Mouse (Mus musculus) embryonic facial prominence, embryonic 15.5 days (tissue): Measurements from ENCODE around the gene Cln6. TPM values are rescaled to one million over a fixed set of nuclear protein-coding genes. Genes with fewer than 3 reads are reported as not detected.
"Not testable (repeated sequence)": the region's sequence is repeated elsewhere in the genome, so short reads cannot be mapped to it uniquely, and the experiment has no call there.

ENCODE experiments used
- ATAC-seq: fragments of 200-750 bp; cut with Nextera tagmentation; 2 replicates; pipeline ENCODE4 v1.8.0; 2017; ENCODE audit warnings: low read depth, moderate TSS enrichment; ENCODE audit not compliant: insufficient number of reproducible peaks, low FRiP score, low TSS enrichment
- H3K27ac ChIP-seq: fragments of 300-500 bp; sonication (generic); replicated peaks from 2 replicates; pipeline ENCODE4 v1.5.1; 2015; ENCODE audit warnings: mild to moderate bottlenecking, inconsistent platforms
- H3K27me3 ChIP-seq: fragments of 300-500 bp; sonication (generic); 2 replicates; pipeline ENCODE4 v1.6.1; 2015; ENCODE audit warnings: inconsistent platforms
- H3K36me3 ChIP-seq: fragments of 300-500 bp; sonication (generic); 2 replicates; pipeline ENCODE4 v1.6.1; 2015; ENCODE audit warnings: mild to moderate bottlenecking, inconsistent platforms
- H3K4me1 ChIP-seq: fragments of 300-500 bp; sonication (generic); 2 replicates; pipeline ENCODE4 v1.6.1; 2015; ENCODE audit warnings: inconsistent platforms
- H3K4me2 ChIP-seq: fragments of 300-500 bp; sonication (generic); replicated peaks from 2 replicates; pipeline ENCODE4 v1.6.1; 2015; ENCODE audit warnings: mild to moderate bottlenecking, inconsistent platforms
- H3K4me3 ChIP-seq: fragments of 300-500 bp; sonication (generic); replicated peaks from 2 replicates; pipeline ENCODE4 v1.5.1; 2015; ENCODE audit warnings: mild to moderate bottlenecking, inconsistent platforms
- H3K9ac ChIP-seq: fragments of 300-500 bp; sonication (generic); 2 replicates; pipeline ENCODE4 v1.6.1; 2015; ENCODE audit warnings: inconsistent platforms
- H3K9me3 ChIP-seq: fragments of 300-500 bp; sonication (generic); replicated peaks from 2 replicates; pipeline ENCODE4 v1.6.1; 2016; ENCODE audit warnings: inconsistent platforms
- WGBS: fragments of 180-500 bp; shearing (Covaris S2); methylation state at CpG from one replicate; pipeline ENCODE4 v1.1.7; 2015; 5-methylcytosine and 5-hydroxymethylcytosine counted together
- polyA plus RNA-seq: library from polyadenylated mRNA; unstranded; fragments of >200 nt; fragmentation: Nextera tagmentation; extraction: Ambion mirVana; gene quantifications from 2 replicates; pipeline ENCODE4 v1.2.1, GENCODE M21; 2015

The Cln6 gene
- 25.1 and 27.1 TPM in 2 replicates for polyA plus RNA-seq

- H3K4me2 ChIP-seq = peak within 1 kb of the TSS; percentile 82
- H3K9ac ChIP-seq = peak within 1 kb of the TSS; percentile 82
- H3K4me3 ChIP-seq = peak within 1 kb of the TSS; percentile 71
- no peaks in the 10 kb centered on the region for H3K36me3 ChIP-seq
- peak; percentile 93 for ATAC-seq
- H3K27ac ChIP-seq = peak within 1 kb of the TSS; percentile 94
- H3K4me1 ChIP-seq = peaks cover 28% of the 10 kb centered on the region
- H3K27me3 ChIP-seq = no peaks in the 10 kb centered on the region
- no peaks in the 10 kb centered on the region for H3K9me3 ChIP-seq
- under 1% methylated on average over 39 of the region's 48 CpGs for WGBS
Observed at GRCm38 (mm10) chr9:62838506-62839171, at the start of gene Cln6. Cln6 (plus strand) TSS chr9:62838785.

- ATAC-seq = no peak
- Histone ChIP-seq H3K36me3 (peaks cover 10% of the 10 kb centered on the region; the same call in 1 of the 2 replicates), H3K4me2 (no peak overlapping the region), H3K27me3 (no peaks in the 10 kb centered on the region), H3K9me3 (no peaks in the 10 kb centered on the region), H3K4me1 (no peaks in the 10 kb centered on the region), H3K4me3 (no peak overlapping the region), H3K27ac (no peak overlapping the region), H3K9ac (no peak overlapping the region)
- WGBS = 84% methylated on average over 12 of the region's 12 CpGs
Observed at GRCm38 (mm10) chr9:62789856-62790255, 48.7 kb upstream of the Cln6 start.

GRCm38 (mm10) chr9:62799218-62799617 lies 39.4 kb upstream of the Cln6 start:
- H3K4me3 ChIP-seq, H3K9me3 ChIP-seq, H3K27ac ChIP-seq, H3K9ac ChIP-seq, H3K4me1 ChIP-seq, H3K27me3 ChIP-seq, ATAC-seq, H3K4me2 ChIP-seq: not testable (repeated sequence)
- 79% methylated on average over 2 of the region's 2 CpGs for WGBS
- H3K36me3 ChIP-seq = peaks cover 36% of the 10 kb centered on the region

- 15% methylated on average over 8 of the region's 8 CpGs for WGBS
- H3K4me2 ChIP-seq = peak overlapping the region; percentile 86
- H3K4me1 ChIP-seq = peaks cover 25% of the 10 kb centered on the region
- H3K36me3 ChIP-seq = no peaks in the 10 kb centered on the region
- H3K27me3 ChIP-seq = no peaks in the 10 kb centered on the region
- peak overlapping the region; percentile 93 for H3K9ac ChIP-seq
- H3K27ac ChIP-seq = no peak overlapping the region; the same call in 1 of the 2 replicates
- peak overlapping the region; percentile 100 for H3K4me3 ChIP-seq
- no peak for ATAC-seq
- H3K9me3 ChIP-seq = no peaks in the 10 kb centered on the region
Observed at GRCm38 (mm10) chr9:62810095-62810494, 28.5 kb upstream of the Cln6 start.

- peaks cover 25% of the 10 kb centered on the region for H3K4me1 ChIP-seq
- ATAC-seq = peak; percentile 70
- no peaks in the 10 kb centered on the region for H3K9me3 ChIP-seq
- H3K4me3 ChIP-seq = peak overlapping the region; percentile 100
- H3K4me2 ChIP-seq = peak overlapping the region; percentile 86
- H3K36me3 ChIP-seq = no peaks in the 10 kb centered on the region
- H3K27ac ChIP-seq = peak overlapping the region; percentile 98
- peak overlapping the region; percentile 93 for H3K9ac ChIP-seq
- H3K27me3 ChIP-seq = no peaks in the 10 kb centered on the region
- under 1% methylated on average over 55 of the region's 58 CpGs for WGBS
Observed at GRCm38 (mm10) chr9:62810543-62811515, 27.8 kb upstream of the Cln6 start.

GRCm38 (mm10) chr9:62811516-62812121 lies 27.0 kb upstream of the Cln6 start, which contains the start of gene Fem1b:
Fem1b (minus strand) TSS chr9:62811934.
- Histone ChIP-seq H3K27ac (peak within 1 kb of the TSS; percentile 98), H3K36me3 (no peaks in the 10 kb centered on the region), H3K4me2 (peak within 1 kb of the TSS; percentile 86), H3K4me3 (peak within 1 kb of the TSS; percentile 100), H3K4me1 (peaks cover 29% of the 10 kb centered on the region), H3K9ac (peak within 1 kb of the TSS; percentile 93), H3K27me3 (no peaks in the 10 kb centered on the region), H3K9me3 (no peaks in the 10 kb centered on the region)
- peak; percentile 90 for ATAC-seq
- under 1% methylated on average over 60 of the region's 68 CpGs for WGBS

- Histone ChIP-seq H3K27ac (peak overlapping the region; percentile 98), H3K9me3 (no peaks in the 10 kb centered on the region), H3K36me3 (no peaks in the 10 kb centered on the region), H3K4me3 (peak overlapping the region; percentile 100), H3K4me1 (peaks cover 37% of the 10 kb centered on the region), H3K27me3 (no peaks in the 10 kb centered on the region), H3K9ac (peak overlapping the region; percentile 93), H3K4me2 (peak overlapping the region; percentile 86)
- ATAC-seq = no peak
- WGBS = 15% methylated on average over 14 of the region's 14 CpGs
Observed at GRCm38 (mm10) chr9:62812216-62813049, 26.2 kb upstream of the Cln6 start.

GRCm38 (mm10) chr9:62814751-62815150 lies 23.8 kb upstream of the Cln6 start:
- no peak overlapping the region for H3K9ac ChIP-seq
- no peaks in the 10 kb centered on the region for H3K27me3 ChIP-seq
- no peaks in the 10 kb centered on the region for H3K9me3 ChIP-seq
- H3K4me2 ChIP-seq = no peak overlapping the region
- WGBS = 79% methylated on average over 2 of the region's 2 CpGs
- H3K4me1 ChIP-seq = peaks cover 28% of the 10 kb centered on the region
- no peak for ATAC-seq
- no peaks in the 10 kb centered on the region for H3K36me3 ChIP-seq
- no peak overlapping the region for H3K27ac ChIP-seq
- H3K4me3 ChIP-seq = no peak overlapping the region

GRCm38 (mm10) chr9:62816323-62817098 lies 22.1 kb upstream of the Cln6 start:
- Histone ChIP-seq H3K9me3 (no peaks in the 10 kb centered on the region), H3K4me2 (no peak overlapping the region; the same call in 1 of the 2 replicates), H3K36me3 (no peaks in the 10 kb centered on the region), H3K4me1 (peaks cover 22% of the 10 kb centered on the region), H3K27me3 (no peaks in the 10 kb centered on the region), H3K9ac (no peak overlapping the region), H3K27ac (peak overlapping the region; percentile 85), H3K4me3 (0 out of 2 replicates have a peak overlapping the region, but pooled peaks have one; percentile 4)
- ATAC-seq = no peak
- WGBS = 65% methylated on average over 9 of the region's 9 CpGs
